Mouse (Mus musculus) lung, embryonic 14.5 days (tissue): ENCODE measurements around the gene Shisa5. TPM values are rescaled to one million over a fixed set of nuclear protein-coding genes. Genes with fewer than 3 reads are reported as not detected.

ENCODE experiments used
- ATAC-seq: fragments of 200-750 bp; cut with Nextera tagmentation; 2 replicates; pipeline ENCODE4 v1.8.0; 2017; ENCODE audit warnings: mild to moderate bottlenecking, moderate TSS enrichment, moderate library complexity; ENCODE audit not compliant: insufficient read depth
- DNase-seq: peaks from one replicate; pipeline ENCODE4 v3.0.0-alpha.2; 2015
- H3K27ac ChIP-seq: fragments of 300-500 bp; sonication (generic); 2 replicates; pipeline ENCODE4 v1.5.1; 2014; ENCODE audit warnings: low read depth, mild to moderate bottlenecking, moderate library complexity
- H3K27me3 ChIP-seq: fragments of 300-500 bp; sonication (generic); 2 replicates; pipeline ENCODE4 v1.6.1; 2014; ENCODE audit warnings: low read length, control low read depth; ENCODE audit not compliant: insufficient read depth
- H3K36me3 ChIP-seq: fragments of 300-500 bp; sonication (generic); 2 replicates; pipeline ENCODE4 v1.6.1; 2014; ENCODE audit warnings: control low read depth; ENCODE audit not compliant: insufficient read depth
- H3K4me1 ChIP-seq: fragments of 300-500 bp; sonication (generic); 2 replicates; pipeline ENCODE4 v1.6.1; 2014; ENCODE audit warnings: antibody characterized with exemption, control low read depth; ENCODE audit not compliant: insufficient read depth
- H3K4me2 ChIP-seq: fragments of 300-500 bp; sonication (generic); 2 replicates; pipeline ENCODE4 v1.6.1; 2014; ENCODE audit warnings: mild to moderate bottlenecking
- H3K4me3 ChIP-seq: fragments of 300-500 bp; sonication (generic); 2 replicates; pipeline ENCODE4 v1.5.1; 2014; ENCODE audit warnings: low read depth, low read length
- H3K9ac ChIP-seq: fragments of 300-500 bp; sonication (generic); 2 replicates; pipeline ENCODE4 v1.6.1; 2014
- H3K9me3 ChIP-seq: fragments of 300-500 bp; sonication (generic); 2 replicates; pipeline ENCODE4 v1.6.1; 2016; ENCODE audit warnings: low read depth, low read length, control low read depth
- CTCF ChIP-seq: IDR thresholded peaks from 2 replicates; pipeline ENCODE4 v1.5.1; 2016; ENCODE audit warnings: antibody characterized with exemption, low read depth
- WGBS: fragments of 180-500 bp; shearing (Covaris S2); extraction: QIAGEN DNeasy Blood & Tissue Kit; methylation state at CpG from one replicate; pipeline ENCODE4 v1.1.7; 2014; 5-methylcytosine and 5-hydroxymethylcytosine counted together
- polyA plus RNA-seq: library from polyadenylated mRNA; unstranded; fragments of >200 nt; fragmentation: Nextera tagmentation; extraction: Ambion mirVana; gene quantifications from 2 replicates; pipeline ENCODE4 v1.2.1, GENCODE M21; 2014

Gene Shisa5
- polyA plus RNA-seq, 1 experiment from 2014 or later: 56.6 TPM

GRCm38 (mm10) chr9:109082124-109082800 lies 43.9 kb downstream of the Shisa5 start, which contains the start of the genes Ccdc51 and Tma7:
Ccdc51 (plus strand) TSS chr9:109082493.
Tma7 (minus strand) TSS chr9:109082587.
- peaks cover 24% of the 10 kb centered on the region for H3K36me3 ChIP-seq
- ATAC-seq (peak; percentile 98), DNase-seq (peak; percentile 89)
- TF ChIP-seq CTCF: no peak
- no peaks in the 10 kb centered on the region for H3K9me3 ChIP-seq
- peak within 1 kb of the TSS; percentile 50 for H3K4me3 ChIP-seq
- peak within 1 kb of the TSS; percentile 68 for H3K9ac ChIP-seq
- no peaks in the 10 kb centered on the region for H3K27me3 ChIP-seq
- H3K27ac ChIP-seq: peak within 1 kb of the TSS; percentile 68
- peaks cover 11% of the 10 kb centered on the region for H3K4me1 ChIP-seq
- under 1% methylated on average over 37 of the region's 37 CpGs for WGBS
- H3K4me2 ChIP-seq: peak within 1 kb of the TSS; percentile 86

GRCm38 (mm10) chr9:109084922-109085321 lies 46.6 kb downstream of the Shisa5 start:
- ATAC-seq: no peak

GRCm38 (mm10) chr9:109087987-109088386 lies 49.6 kb downstream of the Shisa5 start:
- no peaks in the 10 kb centered on the region for H3K27me3 ChIP-seq
- H3K4me2 ChIP-seq: no peak overlapping the region
- ATAC-seq (no peak), DNase-seq (peak; percentile 85)
- H3K36me3 ChIP-seq: peaks cover 13% of the 10 kb centered on the region; the same call in 1 of the 2 replicates
- peak overlapping the region; percentile 0; the same call in 1 of the 2 replicates for H3K9ac ChIP-seq
- peaks cover 3% of the 10 kb centered on the region; the same call in 1 of the 2 replicates for H3K4me1 ChIP-seq
- 10% methylated on average over 5 of the region's 5 CpGs for WGBS
- peak; percentile 73 for TF ChIP-seq CTCF
- no peaks in the 10 kb centered on the region for H3K9me3 ChIP-seq
- no peak overlapping the region for H3K4me3 ChIP-seq
- H3K27ac ChIP-seq: no peak overlapping the region

More at GRCm38 (mm10) chr9:109084922-109085321, 46.6 kb downstream of the Shisa5 start:
- peaks cover 15% of the 10 kb centered on the region for H3K36me3 ChIP-seq
- peak; percentile 74 for DNase-seq
- H3K4me3 ChIP-seq: no peak overlapping the region
- TF ChIP-seq CTCF: peak; percentile 71
- H3K27ac ChIP-seq: no peak overlapping the region
- no peaks in the 10 kb centered on the region for H3K27me3 ChIP-seq
- no peak overlapping the region for H3K9ac ChIP-seq
- H3K4me2 ChIP-seq: no peak overlapping the region
- WGBS: 13% methylated on average over 2 of the region's 2 CpGs
- H3K4me1 ChIP-seq: peaks cover 11% of the 10 kb centered on the region
- H3K9me3 ChIP-seq: no peaks in the 10 kb centered on the region

- no peak overlapping the region for H3K9ac ChIP-seq
- no peaks in the 10 kb centered on the region for H3K27me3 ChIP-seq
- H3K27ac ChIP-seq: 0 out of 2 replicates have a peak overlapping the region, but pooled peaks have one; percentile 12
- H3K36me3 ChIP-seq: peaks cover 13% of the 10 kb centered on the region; the same call in 1 of the 2 replicates
- ATAC-seq (no peak), DNase-seq (peak; percentile 21)
- no peak for TF ChIP-seq CTCF
- H3K4me1 ChIP-seq: peaks cover 14% of the 10 kb centered on the region
- H3K9me3 ChIP-seq: no peaks in the 10 kb centered on the region
- no peak overlapping the region for H3K4me3 ChIP-seq
- 55% methylated on average over 15 of the region's 15 CpGs for WGBS
- H3K4me2 ChIP-seq: no peak overlapping the region
Measured at GRCm38 (mm10) chr9:109090446-109090845, 52.1 kb downstream of the Shisa5 start.

GRCm38 (mm10) chr9:109091802-109092201 lies 53.4 kb downstream of the Shisa5 start:
- no peak for TF ChIP-seq CTCF
- Histone ChIP-seq H3K4me1 (peaks cover 14% of the 10 kb centered on the region), H3K27me3 (no peaks in the 10 kb centered on the region), H3K36me3 (peaks cover 13% of the 10 kb centered on the region; the same call in 1 of the 2 replicates), H3K27ac (no peak overlapping the region), H3K9me3 (no peaks in the 10 kb centered on the region), H3K4me3 (no peak overlapping the region), H3K9ac (no peak overlapping the region), H3K4me2 (no peak overlapping the region)
- WGBS: 81% methylated on average over 8 of the region's 8 CpGs
- no peak for DNase-seq
- no peak for ATAC-seq

GRCm38 (mm10) chr9:109092799-109093198 lies 54.4 kb downstream of the Shisa5 start:
- DNase-seq: no peak
- Histone ChIP-seq H3K27me3 (no peaks in the 10 kb centered on the region), H3K27ac (no peak overlapping the region), H3K4me3 (no peak overlapping the region), H3K4me2 (no peak overlapping the region), H3K9ac (no peak overlapping the region), H3K36me3 (peaks cover 13% of the 10 kb centered on the region; the same call in 1 of the 2 replicates), H3K4me1 (peaks cover 17% of the 10 kb centered on the region), H3K9me3 (no peaks in the 10 kb centered on the region)
- no peak for ATAC-seq
- TF ChIP-seq CTCF: no peak
- 42% methylated on average over 6 of the region's 6 CpGs for WGBS
